Mouse (Mus musculus): ENCODE measurements around the gene Cacna1s. TPM values are rescaled to one million over a fixed set of nuclear protein-coding genes. Genes with fewer than 3 reads are reported as not detected.

Gene Cacna1s
- polyA plus RNA-seq, 1 experiment from 2014 or later, result not detected

DNA sequence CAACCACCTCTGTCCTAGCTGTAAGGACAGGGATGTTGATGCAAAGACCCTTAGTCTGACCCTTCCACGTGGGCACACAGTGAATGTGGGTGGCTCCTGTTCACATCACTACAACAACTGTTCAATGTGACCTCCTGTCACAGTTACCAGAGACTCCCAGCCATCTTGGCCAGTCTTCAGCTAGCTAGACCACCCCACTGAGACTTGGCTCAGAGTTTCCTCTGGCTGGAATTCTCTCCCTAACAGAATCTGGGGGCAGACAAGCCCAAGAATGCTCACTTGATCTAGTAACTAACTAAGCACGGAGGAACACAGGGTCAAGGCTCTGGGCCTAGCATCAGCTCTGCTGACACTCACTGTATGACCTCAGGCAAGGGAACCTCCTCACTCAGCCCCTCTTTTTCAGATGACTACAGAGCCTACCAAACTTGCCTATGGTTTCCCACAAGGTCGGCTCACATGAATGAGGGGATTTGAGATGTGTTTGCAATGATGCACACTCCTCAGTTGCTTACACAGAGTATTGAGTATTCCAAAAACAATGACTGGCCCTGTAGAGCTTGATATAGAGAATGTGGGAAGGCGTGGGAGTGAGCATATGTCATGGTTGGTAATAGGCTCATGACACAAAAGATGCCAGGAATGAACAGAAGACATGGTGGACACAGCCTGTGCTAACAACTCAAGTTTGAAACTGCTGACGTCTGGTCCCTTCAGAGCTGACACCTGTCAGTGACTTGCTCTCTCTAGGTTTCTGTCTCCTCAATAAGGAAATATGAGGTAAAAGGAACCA, 13.6 kb upstream of the Cacna1s start:
- Histone ChIP-seq H3K4me3 (ENCODE audit: inconsistent target) (no peak overlapping the region), H3K27ac (no peak overlapping the region), H3K36me3 (ENCODE audit: inconsistent target) (no peaks in the 10 kb centered on the region), H3K79me2 (ENCODE audit: inconsistent target) (no peaks in the 10 kb centered on the region)
- WGBS (ENCODE audit: missing documents), result 90% methylated on average over 5 of the region's 5 CpGs

DNA sequence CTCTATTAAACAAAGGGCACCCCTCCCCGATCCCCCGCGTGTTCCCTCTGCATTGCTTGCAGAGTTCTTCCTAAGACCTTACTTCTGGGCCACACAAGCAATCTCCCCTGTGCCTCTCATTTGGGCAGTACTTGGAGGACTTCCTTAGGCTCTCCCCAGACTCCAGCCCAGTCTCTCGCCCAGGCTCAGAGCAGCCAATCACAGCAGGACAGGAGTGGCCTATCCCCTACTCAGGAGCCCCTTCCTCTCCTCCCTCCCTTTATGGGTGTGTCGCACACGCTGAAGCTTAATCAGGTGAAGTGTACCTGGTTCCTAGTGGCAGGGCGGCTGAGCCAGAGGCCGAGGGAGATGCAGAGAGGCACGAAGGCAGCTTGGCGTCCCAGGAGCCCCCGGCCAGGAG, 12.1 kb upstream of the Cacna1s start:
- no peaks in the 10 kb centered on the region for H3K79me2 ChIP-seq (ENCODE audit: inconsistent target)
- no peaks in the 10 kb centered on the region for H3K36me3 ChIP-seq (ENCODE audit: inconsistent target)
- no peak overlapping the region for H3K27ac ChIP-seq
- no peak overlapping the region for H3K4me3 ChIP-seq (ENCODE audit: inconsistent target)
- 34% methylated on average over 11 of the region's 11 CpGs for WGBS (ENCODE audit: missing documents)

DNA sequence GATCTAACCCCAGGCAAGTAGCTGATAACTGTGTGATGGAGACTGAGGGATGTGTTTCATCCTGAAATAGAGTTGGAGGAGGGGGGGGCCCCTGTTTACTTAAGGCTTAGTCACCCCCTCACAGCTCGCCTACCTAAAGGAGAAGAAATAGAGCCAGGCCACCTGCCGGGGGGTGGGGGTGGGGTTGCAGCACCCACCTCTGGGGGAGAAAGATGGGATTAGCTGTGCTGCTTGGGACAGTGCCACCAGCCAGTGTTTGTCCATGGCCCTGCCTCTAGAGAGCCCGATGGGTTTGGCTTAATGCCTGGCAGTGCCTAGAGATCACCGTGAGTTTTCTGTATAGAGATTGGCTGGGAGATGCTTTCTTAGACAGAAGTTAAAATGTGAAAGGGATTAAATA, 11.7 kb upstream of the Cacna1s start:
- 48% methylated on average over 4 of the region's 4 CpGs for WGBS (ENCODE audit: missing documents)
- Histone ChIP-seq H3K4me3 (ENCODE audit: inconsistent target) (no peak overlapping the region), H3K27ac (no peak overlapping the region), H3K79me2 (ENCODE audit: inconsistent target) (no peaks in the 10 kb centered on the region), H3K36me3 (ENCODE audit: inconsistent target) (no peaks in the 10 kb centered on the region)

DNA sequence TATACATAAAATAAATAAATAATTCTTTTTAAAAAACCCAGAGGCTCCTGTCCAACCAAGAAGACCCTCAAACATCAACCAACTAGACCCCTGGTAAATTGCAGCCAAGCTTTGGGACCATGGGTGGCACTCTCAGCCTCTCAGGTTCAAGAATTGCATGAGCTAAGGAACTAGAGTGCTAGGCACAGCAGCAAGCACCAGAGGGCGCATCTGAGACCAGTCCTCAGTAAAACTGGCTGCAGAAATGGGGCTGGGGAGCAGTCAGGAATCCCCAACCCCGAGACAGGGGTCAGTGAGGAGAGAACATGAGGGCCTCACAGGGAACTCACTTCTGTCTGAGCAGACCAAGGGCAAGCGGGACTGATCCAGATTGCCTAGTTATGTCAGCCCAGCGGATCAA, 6.8 kb upstream of the Cacna1s start:
- 31% methylated on average over 4 of the region's 4 CpGs for WGBS (ENCODE audit: missing documents)
- no peak overlapping the region for H3K4me3 ChIP-seq (ENCODE audit: inconsistent target)
- no peak overlapping the region for H3K27ac ChIP-seq
- H3K36me3 ChIP-seq (ENCODE audit: inconsistent target), result no peaks in the 10 kb centered on the region
- H3K79me2 ChIP-seq (ENCODE audit: inconsistent target), result no peaks in the 10 kb centered on the region

DNA sequence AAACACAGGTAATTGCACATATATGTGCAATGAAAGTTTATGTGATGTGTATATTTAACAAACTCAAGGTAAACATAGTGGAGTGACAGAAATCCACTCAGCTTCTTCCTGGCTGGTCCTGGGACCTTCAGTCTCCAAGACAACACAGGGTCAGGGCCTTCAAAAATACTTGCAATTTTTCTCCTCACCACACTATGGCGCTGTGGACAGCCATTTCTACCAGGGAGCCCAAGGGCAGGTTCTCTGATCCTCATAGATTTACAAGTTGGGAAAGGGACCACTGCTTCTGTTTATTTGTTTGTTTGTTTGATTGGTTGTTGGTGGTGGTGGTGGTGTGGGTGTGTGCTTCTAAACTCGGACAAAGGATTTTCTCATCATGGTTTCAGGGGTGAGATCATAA, 5.1 kb upstream of the Cacna1s start:
- no peak overlapping the region for H3K27ac ChIP-seq
- no peaks in the 10 kb centered on the region for H3K79me2 ChIP-seq (ENCODE audit: inconsistent target)
- H3K4me3 ChIP-seq (ENCODE audit: inconsistent target), result no peak overlapping the region
- H3K36me3 ChIP-seq (ENCODE audit: inconsistent target), result no peaks in the 10 kb centered on the region
- WGBS (ENCODE audit: missing documents), result 22% methylated on average over 2 of the region's 2 CpGs

DNA sequence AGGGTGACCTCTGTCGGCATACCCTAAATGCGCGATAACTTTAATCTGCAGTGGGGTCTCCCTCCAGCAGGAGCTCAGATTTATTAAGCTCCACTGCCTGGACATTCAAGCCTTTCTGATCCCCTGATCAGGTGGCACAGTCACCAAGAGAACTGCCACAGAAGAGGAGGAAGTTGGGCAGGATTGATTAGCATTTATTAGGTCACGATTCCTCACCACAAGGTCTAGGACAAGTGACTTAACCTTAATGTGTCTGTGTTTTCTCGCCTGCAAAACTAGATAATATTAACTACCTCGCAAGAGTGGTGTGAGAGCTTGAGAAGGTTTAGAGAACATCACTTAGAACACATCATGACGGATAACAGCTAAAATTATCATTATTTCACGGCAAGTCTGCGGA, 4.7 kb upstream of the Cacna1s start:
- Histone ChIP-seq H3K27ac (no peak overlapping the region), H3K36me3 (ENCODE audit: inconsistent target) (no peaks in the 10 kb centered on the region), H3K79me2 (ENCODE audit: inconsistent target) (no peaks in the 10 kb centered on the region), H3K4me3 (ENCODE audit: inconsistent target) (no peak overlapping the region)
- 75% methylated on average over 9 of the region's 9 CpGs for WGBS (ENCODE audit: missing documents)

DNA sequence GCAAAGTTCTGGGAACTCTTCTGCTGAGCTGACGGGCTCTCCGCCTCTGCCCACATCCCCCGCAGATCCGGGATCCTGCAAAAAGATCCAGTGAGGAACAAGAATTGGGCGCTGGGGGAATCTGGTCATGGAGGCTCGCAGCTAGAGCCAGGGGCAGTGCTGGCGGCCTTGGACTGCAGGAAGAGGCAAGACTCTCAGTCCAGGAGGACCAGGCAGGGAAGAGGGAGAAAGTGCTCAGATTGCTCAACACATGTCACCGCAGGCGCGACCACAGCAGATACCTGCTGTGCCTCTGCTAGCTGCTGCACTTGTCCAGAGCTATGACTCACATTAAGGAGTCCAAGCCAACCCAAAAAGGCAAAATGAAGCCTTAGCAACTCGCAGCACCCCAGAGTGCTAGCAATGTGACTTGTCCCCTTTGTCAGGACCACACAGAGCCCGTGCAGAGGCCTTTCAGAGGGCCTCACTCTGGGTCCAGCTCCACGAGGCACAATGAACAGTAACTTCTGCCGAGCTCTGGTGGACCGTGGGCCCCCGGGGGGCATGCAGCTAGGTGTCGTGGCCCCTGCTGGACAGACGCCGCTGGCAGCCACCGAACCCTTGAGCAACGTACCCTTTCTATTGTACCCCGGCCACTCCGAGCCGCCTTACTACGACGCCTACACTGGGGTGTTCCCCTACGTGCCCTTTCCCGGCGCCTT, 2.1 kb upstream of the Cacna1s start, which contains the start of gene Ascl5:
Gene Ascl5 (plus strand): TSS at position 493 of the 701 bp plus-strand sequence.
- H3K79me2 ChIP-seq (ENCODE audit: inconsistent target), result no peaks in the 10 kb centered on the region
- no peak within 1 kb of the TSS for H3K4me3 ChIP-seq (ENCODE audit: inconsistent target)
- no peaks in the 10 kb centered on the region for H3K36me3 ChIP-seq (ENCODE audit: inconsistent target)
- no peak within 1 kb of the TSS for H3K27ac ChIP-seq
- WGBS (ENCODE audit: missing documents), result 28% methylated on average over 29 of the region's 29 CpGs

DNA sequence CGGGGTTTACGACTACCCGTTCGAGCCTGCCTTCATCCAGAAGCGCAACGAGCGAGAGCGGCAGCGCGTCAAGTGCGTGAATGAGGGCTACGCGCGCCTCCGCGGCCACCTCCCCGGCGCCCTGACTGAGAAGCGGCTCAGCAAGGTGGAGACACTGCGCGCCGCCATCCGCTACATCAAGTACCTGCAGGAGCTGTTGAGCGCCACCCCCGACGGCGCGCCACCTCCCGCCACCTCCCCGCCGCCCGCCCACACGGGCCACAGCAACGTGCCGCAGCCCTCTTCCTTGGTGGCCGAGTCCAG, 1.6 kb upstream of the Cacna1s start:
- WGBS (ENCODE audit: missing documents), result 4% methylated on average over 26 of the region's 36 CpGs
- Histone ChIP-seq H3K4me3 (ENCODE audit: inconsistent target) (no peak overlapping the region), H3K36me3 (ENCODE audit: inconsistent target) (no peaks in the 10 kb centered on the region), H3K27ac (no peak overlapping the region), H3K79me2 (ENCODE audit: inconsistent target) (no peaks in the 10 kb centered on the region)

DNA sequence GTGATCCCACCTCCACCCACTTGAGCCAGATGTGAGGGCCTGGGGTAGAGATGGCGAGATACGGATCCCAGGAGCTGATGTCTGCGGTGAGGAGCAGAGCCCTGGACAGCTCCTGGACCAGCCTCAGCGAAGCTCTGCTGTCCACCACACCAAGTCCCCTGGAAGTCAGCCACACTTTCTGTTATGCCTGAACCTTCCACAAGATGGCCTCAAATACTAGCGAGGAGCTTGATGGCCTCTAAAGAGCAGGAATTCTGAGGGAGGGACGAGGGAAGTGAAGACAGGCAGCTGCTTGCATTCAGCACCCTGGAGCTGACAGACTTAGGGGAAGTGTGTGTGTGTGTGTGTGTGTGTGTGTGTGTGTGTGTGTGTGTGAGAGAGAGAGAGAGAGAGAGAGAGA, 1.1 kb upstream of the Cacna1s start:
- Histone ChIP-seq H3K4me3 (ENCODE audit: inconsistent target) (no peak overlapping the region), H3K27ac (no peak overlapping the region), H3K36me3 (ENCODE audit: inconsistent target) (no peaks in the 10 kb centered on the region), H3K79me2 (ENCODE audit: inconsistent target) (no peaks in the 10 kb centered on the region)
- 2% methylated on average over 6 of the region's 6 CpGs for WGBS (ENCODE audit: missing documents)

DNA sequence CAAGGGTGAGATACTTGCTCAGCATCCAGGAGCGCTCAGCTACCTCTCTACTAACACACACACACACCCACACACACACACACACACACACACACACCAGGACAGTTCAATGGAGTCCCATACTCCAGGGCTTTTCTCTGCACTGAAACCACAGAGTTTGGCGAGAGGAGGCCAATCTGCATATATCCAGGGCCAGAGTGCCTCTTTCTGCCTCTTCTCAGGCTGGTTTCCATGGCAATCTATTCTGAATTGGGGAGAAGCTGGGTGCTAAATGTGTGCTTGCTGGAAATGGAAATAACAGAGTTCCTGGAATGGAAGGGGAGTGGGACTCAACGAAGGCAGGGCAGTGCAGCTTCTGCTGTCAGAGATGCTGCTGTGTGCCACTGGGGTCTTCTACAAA, 3.2 kb downstream of the Cacna1s start:
- Histone ChIP-seq H3K79me2 (ENCODE audit: inconsistent target) (no peaks in the 10 kb centered on the region), H3K4me3 (ENCODE audit: inconsistent target) (no peak overlapping the region), H3K27ac (no peak overlapping the region), H3K36me3 (ENCODE audit: inconsistent target) (no peaks in the 10 kb centered on the region)
- WGBS (ENCODE audit: missing documents), result 82% methylated on average over 3 of the region's 3 CpGs

DNA sequence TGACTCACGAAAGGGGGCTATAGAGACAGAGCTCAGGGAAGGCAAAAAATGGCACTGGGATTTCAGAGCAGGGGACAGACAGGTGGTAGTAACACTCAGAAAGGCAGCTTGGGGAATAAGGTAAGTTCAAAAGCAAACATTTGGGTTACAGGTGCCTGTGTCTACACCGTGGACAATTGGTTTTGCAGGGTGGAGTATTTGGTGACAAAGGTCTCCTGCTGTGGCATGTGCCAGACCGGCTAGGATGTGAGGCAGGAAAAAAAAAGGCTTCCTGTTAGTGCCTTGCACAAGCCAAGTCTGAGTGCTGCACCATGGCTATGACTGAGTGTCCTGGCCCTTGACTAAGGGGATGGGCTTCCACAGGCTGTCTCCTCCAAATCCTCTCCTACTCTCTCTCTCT, 6.0 kb downstream of the Cacna1s start:
- Histone ChIP-seq H3K36me3 (ENCODE audit: inconsistent target) (no peaks in the 10 kb centered on the region), H3K79me2 (ENCODE audit: inconsistent target) (no peaks in the 10 kb centered on the region), H3K4me3 (ENCODE audit: inconsistent target) (no peak overlapping the region), H3K27ac (no peak overlapping the region)
- WGBS (ENCODE audit: missing documents), result 57% methylated on average over 3 of the region's 3 CpGs

DNA sequence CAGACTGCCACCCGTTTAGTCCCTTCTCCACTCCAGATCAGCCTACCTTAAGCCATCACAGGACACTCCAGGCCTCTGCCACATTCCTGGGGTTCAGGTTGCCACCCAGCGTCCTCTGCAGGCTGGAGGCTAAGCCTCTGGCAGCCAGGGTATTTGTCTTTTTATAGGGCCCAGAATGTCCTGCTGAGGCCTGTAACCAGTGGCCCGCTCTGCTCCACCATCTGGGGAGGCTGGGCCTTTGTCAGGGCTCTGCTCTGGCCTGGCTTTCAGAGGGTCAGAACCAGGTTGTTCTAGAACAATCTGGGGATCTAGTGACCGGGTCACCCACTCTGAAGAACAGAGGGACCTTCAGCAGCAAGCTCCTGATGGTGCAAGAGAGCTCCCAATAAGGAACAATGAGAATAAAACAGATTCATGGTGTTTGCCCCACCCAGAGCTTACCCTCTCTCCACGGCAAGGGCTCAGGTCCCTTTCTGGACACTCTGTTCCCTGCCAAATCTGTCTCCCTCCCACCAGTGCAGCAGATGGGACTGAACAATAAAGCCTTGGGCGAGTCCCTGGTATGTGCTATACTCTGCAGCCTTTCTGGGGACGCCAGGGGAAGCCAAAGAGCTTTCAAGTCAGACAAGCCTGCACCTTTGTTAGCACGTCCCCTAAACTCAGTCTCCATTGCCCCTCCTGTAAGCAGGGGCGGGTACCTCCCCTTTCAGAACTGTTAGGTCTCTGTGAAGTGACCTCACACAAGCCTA, 8.7 kb downstream of the Cacna1s start:
- H3K79me2 ChIP-seq (ENCODE audit: inconsistent target), result no peaks in the 10 kb centered on the region
- WGBS (ENCODE audit: missing documents), result 87% methylated on average over 9 of the region's 9 CpGs
- no peak overlapping the region for H3K4me3 ChIP-seq (ENCODE audit: inconsistent target)
- no peak overlapping the region for H3K27ac ChIP-seq
- no peaks in the 10 kb centered on the region for H3K36me3 ChIP-seq (ENCODE audit: inconsistent target)

DNA sequence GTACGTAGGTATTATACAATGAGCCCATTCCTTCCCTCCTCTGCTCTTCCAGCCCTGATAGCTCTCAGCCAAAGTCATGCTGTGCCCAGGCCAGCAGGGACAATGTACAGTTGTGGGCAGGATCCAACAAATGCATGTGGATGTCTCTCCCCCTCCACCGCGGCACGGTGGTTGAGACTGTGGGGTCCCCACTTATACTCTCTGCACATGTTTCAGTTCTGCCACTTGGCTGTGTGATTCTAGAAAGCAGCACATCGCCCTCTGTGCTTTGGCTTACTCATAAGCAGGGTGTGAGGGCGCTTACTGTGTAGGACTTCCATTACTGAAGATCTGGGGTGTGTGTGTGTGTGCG, 9.2 kb downstream of the Cacna1s start:
- 93% methylated on average over 6 of the region's 7 CpGs for WGBS (ENCODE audit: missing documents)
- Histone ChIP-seq H3K79me2 (ENCODE audit: inconsistent target) (no peaks in the 10 kb centered on the region), H3K36me3 (ENCODE audit: inconsistent target) (no peaks in the 10 kb centered on the region), H3K27ac (no peak overlapping the region), H3K4me3 (ENCODE audit: inconsistent target) (no peak overlapping the region)

DNA sequence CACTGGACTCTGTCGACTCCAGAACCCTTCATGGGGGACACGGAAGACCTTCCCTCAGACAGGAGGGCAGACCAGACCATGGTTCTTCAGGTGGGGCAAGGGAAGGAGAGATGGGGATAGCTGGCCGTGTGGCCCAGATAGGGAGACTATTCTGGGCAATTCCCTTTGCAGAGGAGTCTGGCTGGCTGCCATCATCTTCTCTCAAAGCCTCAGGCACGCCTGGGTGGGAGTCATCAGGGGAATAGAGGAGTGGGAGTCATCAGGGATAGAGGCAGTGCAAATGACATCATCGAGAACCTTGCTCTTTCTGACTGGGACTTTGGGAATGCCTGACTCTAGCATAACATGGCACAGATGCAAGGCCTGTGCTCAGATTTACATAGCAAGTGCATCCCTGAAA, 11.4 kb downstream of the Cacna1s start:
- no peak overlapping the region for H3K27ac ChIP-seq
- no peak overlapping the region for H3K4me3 ChIP-seq (ENCODE audit: inconsistent target)
- 71% methylated on average over 5 of the region's 5 CpGs for WGBS (ENCODE audit: missing documents)
- no peaks in the 10 kb centered on the region for H3K79me2 ChIP-seq (ENCODE audit: inconsistent target)
- H3K36me3 ChIP-seq (ENCODE audit: inconsistent target), result no peaks in the 10 kb centered on the region

DNA sequence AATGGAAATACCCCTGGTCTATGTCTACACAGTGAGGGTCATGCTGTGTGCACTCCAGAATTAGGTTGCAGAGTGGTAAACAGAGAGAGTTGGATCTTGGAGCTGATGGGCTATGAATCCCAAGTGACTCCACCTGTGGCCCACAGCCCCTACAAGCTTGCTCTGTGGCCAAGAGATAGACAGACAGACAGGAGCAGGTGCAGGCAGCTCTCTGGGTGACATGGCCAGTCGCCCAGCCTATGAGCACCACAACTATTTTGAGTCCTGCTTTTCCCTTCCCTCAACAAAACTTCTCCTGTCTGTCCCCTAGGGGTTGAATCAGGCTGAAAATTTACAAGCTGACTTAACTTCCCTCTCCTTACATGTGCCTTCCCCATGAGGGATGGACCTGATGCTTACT, 14.1 kb downstream of the Cacna1s start:
- no peaks in the 10 kb centered on the region for H3K79me2 ChIP-seq (ENCODE audit: inconsistent target)
- H3K27ac ChIP-seq, result no peak overlapping the region
- 27% methylated on average over 1 of the region's 1 CpGs for WGBS (ENCODE audit: missing documents)
- no peak overlapping the region for H3K4me3 ChIP-seq (ENCODE audit: inconsistent target)
- H3K36me3 ChIP-seq (ENCODE audit: inconsistent target), result no peaks in the 10 kb centered on the region
